ENCODE assay signal across 20 mouse cellular contexts in the genomic region with DNA sequence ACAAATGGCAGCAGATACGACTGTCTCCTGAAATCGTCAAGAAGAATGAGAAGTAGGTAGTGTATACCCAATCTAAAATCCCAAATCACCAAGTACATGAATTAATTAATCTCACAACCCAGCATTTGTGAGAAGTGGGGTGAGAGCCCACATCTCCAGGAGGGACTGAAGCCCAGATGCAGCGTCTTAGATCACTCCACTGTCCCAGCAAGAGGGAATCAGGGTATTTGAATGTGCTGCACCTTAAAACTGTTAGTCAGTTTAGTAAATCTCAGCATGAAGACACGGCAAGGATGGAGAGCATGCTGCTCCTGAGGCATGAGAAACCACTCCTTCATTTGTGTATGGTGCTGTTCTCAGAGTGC.
DNase-seq lines count a peak whose midpoint lies in the region; ATAC-seq lines count a peak whose summit lies in the region.
"Had no signal": no experiment of that assay in that cellular context is flagged by ENCODE, and none has a peak within 500 bp of the region (broad histone marks: within the 10 kb centered on the region; RNA-seq: fewer than 3 reads in every experiment).

No protein-coding gene starts in this region.

- H3K4me3 ChIP-seq in forebrain, embryonic 16.5 days (replicated peaks; ENCODE audit: low read length) = no peak overlapping the region
- no peak overlapping the region for H3K4me3 ChIP-seq in forebrain, embryonic 10.5 days
- H3K4me3 ChIP-seq in hindbrain, embryonic 11.5 days (ENCODE audit: low read depth, low read length) = no peak overlapping the region
- no peak overlapping the region for H3K4me3 ChIP-seq in hindbrain, embryonic 14.5 days (replicated peaks; ENCODE audit: low read length)
- H3K4me3 ChIP-seq in midbrain, embryonic 13.5 days (replicated peaks) = no peak overlapping the region
- no peak overlapping the region for H3K4me3 ChIP-seq in midbrain, embryonic 16.5 days (ENCODE audit: low read depth, low read length)
- H3K4me3 ChIP-seq: embryonic facial prominence, embryonic 12.5 days; heart, embryonic 10.5 days; heart, embryonic 15.5 days had no signal

- no peak for DNase-seq in forebrain, embryonic 10.5 days (ENCODE audit: extremely low spot score, low spot score)
- DNase-seq in hindbrain, embryonic 11.5 days (ENCODE audit: low spot score) = no peak
- no peak for DNase-seq in hindbrain, embryonic 14.5 days (ENCODE audit: low spot score)
- DNase-seq: adrenal gland, postnatal 14 days; cerebellum, adult 11-12 months; cerebellum, adult 9-10 months; cerebellum, postnatal 25 days; gastrocnemius, postnatal 36 days; heart, adult 18-20 months; heart, postnatal 14 days; kidney, adult 11 months had no signal

- H3K36me3 ChIP-seq in forebrain, embryonic 16.5 days (ENCODE audit: control insufficient read depth, insufficient read depth) = no peaks in the 10 kb centered on the region
- H3K36me3 ChIP-seq in forebrain, embryonic 10.5 days (replicated peaks) = no peaks in the 10 kb centered on the region
- H3K36me3 ChIP-seq in hindbrain, embryonic 11.5 days (ENCODE audit: control insufficient read depth, insufficient read depth, low read length) = no peaks in the 10 kb centered on the region
- H3K36me3 ChIP-seq in hindbrain, embryonic 14.5 days (replicated peaks; ENCODE audit: control insufficient read depth, insufficient read depth) = no peaks in the 10 kb centered on the region
- no peaks in the 10 kb centered on the region for H3K36me3 ChIP-seq in midbrain, embryonic 13.5 days
- no peaks in the 10 kb centered on the region for H3K36me3 ChIP-seq in midbrain, embryonic 16.5 days (ENCODE audit: control insufficient read depth, insufficient read depth, low read length)
- H3K36me3 ChIP-seq: embryonic facial prominence, embryonic 12.5 days; heart, embryonic 10.5 days; heart, embryonic 15.5 days had no signal

- H3K4me2 ChIP-seq in forebrain, embryonic 16.5 days (ENCODE audit: low read length) = no peak overlapping the region
- no peak overlapping the region for H3K4me2 ChIP-seq in hindbrain, embryonic 11.5 days (replicated peaks; ENCODE audit: low read depth, low read length)
- no peak overlapping the region for H3K4me2 ChIP-seq in hindbrain, embryonic 14.5 days (replicated peaks)
- H3K4me2 ChIP-seq in midbrain, embryonic 13.5 days (replicated peaks) = no peak overlapping the region
- H3K4me2 ChIP-seq in midbrain, embryonic 16.5 days (ENCODE audit: low read length) = no peak overlapping the region
- H3K4me2 ChIP-seq: embryonic facial prominence, embryonic 12.5 days; heart, embryonic 15.5 days had no signal

- no peak overlapping the region for H3K9ac ChIP-seq in forebrain, embryonic 16.5 days (replicated peaks; ENCODE audit: low read depth, low read length)
- no peak overlapping the region for H3K9ac ChIP-seq in hindbrain, embryonic 11.5 days (ENCODE audit: low read depth, low read length)
- no peak overlapping the region for H3K9ac ChIP-seq in hindbrain, embryonic 14.5 days
- no peak overlapping the region for H3K9ac ChIP-seq in midbrain, embryonic 13.5 days (replicated peaks)
- no peak overlapping the region for H3K9ac ChIP-seq in midbrain, embryonic 16.5 days (ENCODE audit: low read depth, low read length)
- H3K9ac ChIP-seq: embryonic facial prominence, embryonic 12.5 days; heart, embryonic 15.5 days had no signal

- H3K9me3 ChIP-seq in forebrain, embryonic 16.5 days (ENCODE audit: control insufficient read depth, low read length) = no peaks in the 10 kb centered on the region
- H3K9me3 ChIP-seq in forebrain, embryonic 10.5 days = no peaks in the 10 kb centered on the region
- no peaks in the 10 kb centered on the region for H3K9me3 ChIP-seq in hindbrain, embryonic 11.5 days (ENCODE audit: control insufficient read depth, low read length)
- no peaks in the 10 kb centered on the region for H3K9me3 ChIP-seq in hindbrain, embryonic 14.5 days (ENCODE audit: control insufficient read depth, low read length)
- no peaks in the 10 kb centered on the region for H3K9me3 ChIP-seq in midbrain, embryonic 13.5 days
- H3K9me3 ChIP-seq in midbrain, embryonic 16.5 days (replicated peaks; ENCODE audit: control insufficient read depth, low read length, poor library complexity, severe bottlenecking) = no peaks in the 10 kb centered on the region
- H3K9me3 ChIP-seq: embryonic facial prominence, embryonic 12.5 days; heart, embryonic 10.5 days; heart, embryonic 15.5 days had no signal

- no peaks in the 10 kb centered on the region for H3K27me3 ChIP-seq in forebrain, embryonic 16.5 days (replicated peaks; ENCODE audit: control insufficient read depth, insufficient read depth, low read length)
- H3K27me3 ChIP-seq in forebrain, embryonic 10.5 days (ENCODE audit: poor library complexity, severe bottlenecking) = no peaks in the 10 kb centered on the region
- H3K27me3 ChIP-seq in hindbrain, embryonic 11.5 days (ENCODE audit: control insufficient read depth, insufficient read depth, low read length) = no peaks in the 10 kb centered on the region
- H3K27me3 ChIP-seq in hindbrain, embryonic 14.5 days (ENCODE audit: control insufficient read depth, insufficient read depth, low read length) = no peaks in the 10 kb centered on the region
- no peaks in the 10 kb centered on the region for H3K27me3 ChIP-seq in midbrain, embryonic 13.5 days
- H3K27me3 ChIP-seq in midbrain, embryonic 16.5 days (ENCODE audit: control insufficient read depth, insufficient read depth, low read depth, low read length) = no peaks in the 10 kb centered on the region
- H3K27me3 ChIP-seq: CH12.LX; embryonic facial prominence, embryonic 12.5 days; heart, embryonic 15.5 days had no signal

- peak overlapping the region; percentile 38 for H3K27ac ChIP-seq in forebrain, embryonic 16.5 days (ENCODE audit: low read length)
- no peak overlapping the region for H3K27ac ChIP-seq in forebrain, embryonic 10.5 days
- no peak overlapping the region for H3K27ac ChIP-seq in hindbrain, embryonic 11.5 days (ENCODE audit: low read depth, low read length)
- no peak overlapping the region for H3K27ac ChIP-seq in hindbrain, embryonic 14.5 days
- H3K27ac ChIP-seq in midbrain, embryonic 13.5 days = no peak overlapping the region
- no peak overlapping the region for H3K27ac ChIP-seq in midbrain, embryonic 16.5 days (ENCODE audit: low read length)
- H3K27ac ChIP-seq: embryonic facial prominence, embryonic 12.5 days; heart, embryonic 10.5 days; heart, embryonic 15.5 days had no signal

- no peak for ATAC-seq in forebrain, embryonic 16.5 days
- ATAC-seq in hindbrain, embryonic 11.5 days (ENCODE audit: low FRiP score) = peak; percentile 45
- ATAC-seq in hindbrain, embryonic 14.5 days (ENCODE audit: low FRiP score) = no peak
- 0 out of 2 replicates have a peak, but pooled peaks have one; percentile 40 for ATAC-seq in midbrain, embryonic 13.5 days
- no peak; the same call in 1 of the 2 replicates for ATAC-seq in midbrain, embryonic 16.5 days
- ATAC-seq: activated CD4-positive, CD25-positive, alpha-beta regulatory T cell, adult 4 months; Patski had no signal

- 62% methylated on average over 4 of the region's 4 CpGs for WGBS in forebrain, embryonic 16.5 days
- 66% methylated on average over 4 of the region's 4 CpGs for WGBS in forebrain, embryonic 10.5 days
- WGBS in hindbrain, embryonic 11.5 days = 30% methylated on average over 4 of the region's 4 CpGs
- WGBS in hindbrain, embryonic 14.5 days = 19% methylated on average over 4 of the region's 4 CpGs
- WGBS in midbrain, embryonic 13.5 days = 27% methylated on average over 4 of the region's 4 CpGs
- WGBS in midbrain, embryonic 16.5 days = 29% methylated on average over 4 of the region's 4 CpGs

- H3K4me1 ChIP-seq in forebrain, embryonic 16.5 days (replicated peaks; ENCODE audit: control insufficient read depth, insufficient read depth, low read length) = no peaks in the 10 kb centered on the region
- peaks cover 13% of the 10 kb centered on the region for H3K4me1 ChIP-seq in forebrain, embryonic 10.5 days
- H3K4me1 ChIP-seq in hindbrain, embryonic 11.5 days (replicated peaks; ENCODE audit: control insufficient read depth, insufficient read depth, low read length) = no peaks in the 10 kb centered on the region
- peaks cover 4% of the 10 kb centered on the region; the same call in 1 of the 2 replicates for H3K4me1 ChIP-seq in hindbrain, embryonic 14.5 days (replicated peaks; ENCODE audit: control insufficient read depth, insufficient read depth, low read length)
- H3K4me1 ChIP-seq in midbrain, embryonic 13.5 days (replicated peaks) = no peaks in the 10 kb centered on the region; the same call in 1 of the 2 replicates
- 0 out of 2 replicates have a peak, but pooled peaks cover 4% of the 10 kb centered on the region for H3K4me1 ChIP-seq in midbrain, embryonic 16.5 days (ENCODE audit: control insufficient read depth, insufficient read depth, low read length)
- H3K4me1 ChIP-seq: embryonic facial prominence, embryonic 12.5 days had no signal

Comparison
In these comparisons a context has a peak if more than half of its experiments do, and no peak if none do; other contexts are left out.
1. ATAC-seq: peak in hindbrain, embryonic 11.5 days (single experiment) and midbrain, embryonic 13.5 days (single experiment); none in forebrain, embryonic 16.5 days (single experiment), hindbrain, embryonic 14.5 days (single experiment) and midbrain, embryonic 16.5 days (single experiment).